Mouse (Mus musculus) left cerebral cortex, postnatal 36 days (tissue): Measurements from ENCODE around the gene Olfr1373. TPM values are rescaled to one million over a fixed set of nuclear protein-coding genes. Genes with fewer than 3 reads are reported as not detected.
"Not testable (repeated sequence)": the region's sequence is repeated elsewhere in the genome, so short reads cannot be mapped to it uniquely, and the experiment has no call there.

Experiments
- DNase-seq, 2 experiments: peaks; one replicate each; pipeline ENCODE4 v3.0.0; 2021 to 2022; ENCODE audit warnings: low spot score in 2 of 2, mixed read lengths in 1 of 2
- intact Hi-C: fragments of 180-260 bp; cut with DNase I; formaldehyde crosslinking; loops from one replicate; pipeline ENCODE4 v1.15.1; 2025
- total RNA-seq, 2 experiments: library from RNA; stranded (reverse); gene quantifications; 2 replicates each; pipeline ENCODE4 v1.2.3; 2021

The Olfr1373 gene
- not detected for total RNA-seq

DNA sequence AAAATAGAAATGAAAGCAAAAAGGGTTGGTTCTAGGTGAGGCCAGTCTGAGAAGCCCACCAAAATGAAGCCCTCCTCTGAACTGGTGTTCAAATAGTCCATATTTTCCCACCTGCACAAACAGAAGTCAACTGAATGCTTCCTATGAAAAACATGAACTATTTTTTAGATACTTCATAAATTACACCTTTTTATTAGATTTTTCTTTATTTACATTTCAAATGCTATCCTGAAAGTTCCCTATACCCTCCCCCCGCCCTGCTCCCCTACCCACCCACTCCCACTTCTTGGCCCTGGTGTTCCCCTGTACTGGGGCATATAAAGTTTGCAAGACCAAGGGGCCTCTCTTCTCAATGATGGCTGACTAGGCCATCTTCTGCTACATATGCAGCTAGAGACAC lies at the start of gene Olfr1373:
Gene Olfr1373, minus strand, starts transcription at position 101 of the 400 bp plus-strand sequence.
- DNase-seq, intact Hi-C loops: not testable (repeated sequence)

DNA sequence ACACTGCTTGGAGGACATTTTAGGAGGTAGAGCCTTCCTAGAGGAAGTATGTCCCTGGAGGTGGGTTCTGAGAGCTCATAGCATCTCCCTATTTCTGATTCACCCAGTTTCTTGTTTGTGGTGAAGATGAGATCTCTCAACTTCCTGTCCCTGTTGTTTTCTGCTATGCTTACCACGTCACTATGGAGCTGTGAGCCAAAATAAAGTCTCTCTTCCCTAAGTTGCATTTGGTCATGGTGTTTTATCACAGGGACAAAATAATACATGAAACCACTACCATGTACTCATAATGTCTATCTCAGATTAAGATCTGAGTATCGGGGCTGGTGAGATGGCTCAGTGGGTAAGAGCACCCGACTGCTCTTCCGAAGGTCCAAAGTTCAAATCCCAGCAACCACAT lies 35.3 kb upstream of the Olfr1373 start:
- intact Hi-C loops, DNase-seq: not testable (repeated sequence)

DNA sequence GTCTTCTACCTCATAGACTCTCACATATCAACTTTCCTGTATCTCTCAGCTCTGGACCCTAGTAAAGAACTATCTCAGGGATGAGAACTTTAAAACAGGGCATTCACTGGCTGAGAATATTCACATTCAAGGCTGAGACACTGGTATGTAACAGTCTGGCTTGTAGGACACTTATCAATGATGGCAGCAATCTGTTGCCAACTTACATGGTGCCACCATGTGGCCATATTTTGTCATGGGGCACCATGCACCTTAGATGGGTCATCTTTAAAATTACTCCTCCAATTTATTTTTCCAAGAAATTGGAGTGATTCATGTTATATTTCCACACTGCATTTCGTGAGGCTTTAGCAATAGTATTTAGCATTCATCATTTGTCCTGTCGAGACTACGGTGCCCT lies 34.6 kb upstream of the Olfr1373 start:
- intact Hi-C loops, DNase-seq: not testable (repeated sequence)

DNA sequence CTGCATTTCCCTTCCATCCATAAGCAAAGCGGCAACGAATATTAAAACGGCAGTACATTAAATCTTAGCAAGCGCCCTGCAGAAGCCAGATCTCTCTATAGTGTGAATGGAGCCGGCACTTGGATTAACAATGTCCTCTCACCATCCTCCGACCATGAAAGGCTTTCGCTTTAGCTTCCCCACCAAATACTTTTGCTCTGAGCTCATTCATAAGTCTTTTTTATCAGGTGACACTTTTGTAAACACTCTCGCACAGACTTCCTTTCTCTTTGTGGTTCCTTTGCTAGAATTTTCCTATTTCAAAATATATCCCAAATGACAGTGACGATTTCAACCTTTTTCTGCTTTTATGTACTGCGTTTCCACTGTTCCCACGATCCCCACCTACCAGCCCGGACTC lies 23.1 kb upstream of the Olfr1373 start:
- intact Hi-C loops, result no loop called here
- no peak for DNase-seq

DNA sequence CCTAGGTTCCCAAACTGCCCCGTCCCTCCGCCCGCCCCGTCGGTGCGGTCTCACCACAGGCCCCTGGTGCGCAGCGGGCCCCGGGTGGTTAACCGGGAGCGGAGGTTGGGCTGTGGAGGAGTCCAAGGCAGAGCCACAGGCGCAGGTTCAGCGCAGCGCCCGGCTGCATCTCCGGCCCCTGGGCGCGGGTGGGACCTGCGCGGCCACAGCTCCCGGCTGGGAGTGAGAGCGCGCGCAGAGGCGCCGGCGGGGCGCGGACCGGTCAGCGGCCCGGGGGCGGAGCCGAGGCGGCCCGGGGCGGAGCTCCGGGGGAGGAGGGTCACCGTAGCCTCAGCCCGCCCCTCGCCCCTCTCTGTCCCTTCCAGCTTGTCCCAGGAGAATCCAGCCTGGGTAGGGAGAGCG lies 22.6 kb upstream of the Olfr1373 start:
- intact Hi-C loops, DNase-seq: not testable (repeated sequence)

DNA sequence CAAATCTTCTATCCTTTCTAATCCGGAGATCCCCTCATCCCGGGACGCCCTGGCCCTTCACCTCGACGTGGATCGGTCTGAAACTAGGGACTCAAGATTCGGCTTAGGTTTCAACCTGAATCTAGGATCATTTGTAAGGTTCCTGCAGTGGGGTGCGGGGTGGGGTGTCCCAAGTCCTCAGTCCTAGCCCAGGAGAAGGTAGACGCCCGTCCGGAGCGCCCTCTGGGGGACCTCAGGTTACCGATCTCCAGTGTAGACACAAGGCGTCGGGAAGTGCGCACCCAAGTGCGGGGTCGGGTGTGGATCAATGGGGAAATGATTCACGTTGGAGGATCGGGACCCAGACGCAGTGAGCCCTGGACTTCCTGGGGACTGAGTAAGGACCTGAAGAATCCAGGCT lies 21.8 kb upstream of the Olfr1373 start:
- no peak for DNase-seq
- intact Hi-C loops, result no loop called here

DNA sequence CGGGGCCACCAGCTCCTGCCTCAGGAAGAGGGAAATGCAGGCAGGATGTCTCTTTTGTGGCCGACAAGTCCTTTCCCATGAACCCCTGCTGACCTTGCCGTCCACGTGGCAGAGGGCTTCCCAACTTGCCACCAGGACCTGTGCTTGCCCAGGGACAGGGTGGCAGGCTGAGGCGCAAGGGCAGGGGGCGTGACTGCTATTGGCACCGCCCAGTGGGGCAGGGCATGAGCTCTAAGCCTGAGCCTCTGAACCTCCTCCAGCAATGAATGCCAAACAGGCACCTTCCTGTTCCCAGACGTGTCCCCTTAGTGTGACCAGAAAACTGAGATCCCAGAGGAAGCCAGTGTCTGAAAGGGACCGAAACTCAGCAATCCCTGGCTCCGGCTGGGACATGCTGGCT lies 18.6 kb upstream of the Olfr1373 start:
- intact Hi-C loops, result no loop called here
- no peak for DNase-seq

DNA sequence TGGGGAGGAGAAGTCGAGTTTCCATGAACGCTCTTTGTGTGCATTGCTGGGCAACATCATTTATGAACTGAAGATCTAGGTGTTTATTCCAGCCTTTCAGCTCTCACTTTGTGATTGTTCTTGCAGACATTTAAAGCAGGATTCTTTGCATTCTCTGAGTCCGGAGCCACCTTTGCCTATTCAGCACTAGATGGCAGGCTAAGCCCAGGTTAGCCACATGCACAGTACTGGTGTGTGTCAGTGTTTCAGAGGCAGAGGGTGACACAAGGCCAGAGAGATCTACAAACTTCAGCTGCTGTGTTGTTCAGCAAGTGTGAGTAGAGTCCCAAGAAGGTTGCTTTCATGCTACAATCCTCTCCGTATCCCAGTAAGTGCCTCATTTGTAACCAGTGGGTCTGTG lies 1.7 kb downstream of the Olfr1373 start:
- peak; percentile 28 to 33 for DNase-seq
- intact Hi-C loops, result loop anchor here (2.0 kb wide), 1 partner anchor 77 kb away; no protein-coding TSS in a partner anchor

DNA sequence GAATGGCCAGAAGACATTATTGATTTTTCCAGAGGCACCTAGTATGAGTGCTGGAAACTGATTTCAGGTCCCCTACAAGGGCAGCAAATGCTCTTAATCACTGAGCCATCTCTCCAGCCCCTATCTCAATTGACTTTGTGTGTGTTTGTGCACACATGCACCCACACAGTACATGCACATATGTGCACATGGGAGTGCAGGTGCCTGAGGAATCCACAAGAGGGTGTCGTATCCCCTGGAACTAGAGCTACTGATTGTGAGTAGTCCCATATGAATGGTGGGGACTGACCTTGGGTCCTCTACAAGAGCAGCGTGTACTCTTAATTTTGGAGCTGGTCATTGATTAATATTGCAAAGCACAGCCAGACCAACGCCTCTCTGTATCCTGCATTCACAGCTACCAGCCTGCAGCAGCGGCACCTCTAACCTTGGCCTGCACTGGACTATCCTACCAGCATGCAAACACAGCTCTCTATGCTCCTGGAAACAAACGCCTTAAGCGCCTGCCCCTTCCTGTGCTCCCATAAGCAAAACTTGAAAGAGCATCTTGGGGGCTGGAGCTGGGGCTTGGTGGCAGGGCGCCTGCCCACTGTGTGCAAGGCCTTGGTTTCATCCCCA lies 14.8 kb downstream of the Olfr1373 start:
- intact Hi-C loops, result loop anchor here (10.0 kb wide), 1 partner anchor 204 kb away; no protein-coding TSS in a partner anchor
- no peak for DNase-seq

DNA sequence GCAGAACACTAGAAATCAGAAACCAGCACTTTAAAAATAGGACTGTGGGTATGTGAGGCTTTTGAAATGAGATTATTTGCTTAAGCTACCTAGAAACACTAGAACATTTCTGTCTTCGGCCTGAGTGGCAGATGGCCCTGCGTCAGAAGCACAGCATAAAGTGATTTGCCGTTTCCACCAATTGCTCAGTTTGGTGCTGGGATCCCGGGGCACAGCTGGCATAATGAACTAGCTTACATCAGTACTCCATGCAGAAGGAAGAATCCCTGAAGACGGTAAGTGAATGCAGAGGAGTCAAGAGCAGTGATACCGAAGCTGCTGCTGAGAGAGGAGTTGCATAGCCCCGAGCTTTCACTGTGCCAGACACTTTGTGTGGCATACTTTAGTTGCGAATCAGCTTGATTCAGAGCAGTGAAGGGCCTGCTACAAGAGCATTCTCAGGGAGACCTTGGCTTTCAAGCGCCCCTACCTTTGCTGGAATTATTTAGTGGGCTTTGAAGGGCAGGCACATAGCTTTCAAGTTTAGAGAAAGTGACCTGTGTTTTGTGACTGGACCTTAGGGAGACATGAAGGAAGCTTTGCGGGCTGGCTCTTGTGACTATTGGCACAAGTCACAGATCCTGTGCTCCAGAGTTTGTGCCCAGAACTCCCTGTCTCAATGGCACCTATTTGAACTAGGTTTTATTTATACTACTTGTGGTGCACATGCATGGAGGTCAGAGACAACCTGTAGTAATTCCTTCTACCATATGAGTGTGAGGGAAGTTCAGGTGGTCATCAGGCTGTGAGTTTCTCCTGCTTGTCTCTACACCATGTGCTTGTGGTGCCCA lies 15.5 kb downstream of the Olfr1373 start:
- peak; percentile 74 to 75 for DNase-seq
- intact Hi-C loops, result loop anchor here (10.0 kb wide), 2 partner anchors 205 to 315 kb away; no protein-coding TSS in a partner anchor

DNA sequence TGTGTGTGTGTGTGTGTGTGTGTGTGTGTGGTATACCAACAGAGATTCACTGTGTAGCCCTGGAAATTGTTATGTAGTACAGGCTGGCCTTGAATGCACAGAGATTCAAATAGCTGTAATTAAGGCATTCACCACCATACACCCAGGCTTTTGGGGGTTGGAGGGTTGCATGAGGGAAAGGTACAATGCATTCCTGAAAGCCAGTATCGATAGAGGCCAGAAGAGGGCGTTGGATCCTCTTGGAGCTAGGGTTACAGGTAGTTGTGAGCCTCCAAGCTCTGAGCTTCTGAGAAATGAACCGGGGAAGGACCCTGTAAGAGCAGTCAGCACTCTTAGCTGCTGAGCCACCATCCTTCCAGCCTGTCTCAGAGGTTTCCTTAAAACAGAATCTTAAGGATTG lies 16.2 kb downstream of the Olfr1373 start:
- peak in 1 of 2 experiments; percentile 19 for DNase-seq

DNA sequence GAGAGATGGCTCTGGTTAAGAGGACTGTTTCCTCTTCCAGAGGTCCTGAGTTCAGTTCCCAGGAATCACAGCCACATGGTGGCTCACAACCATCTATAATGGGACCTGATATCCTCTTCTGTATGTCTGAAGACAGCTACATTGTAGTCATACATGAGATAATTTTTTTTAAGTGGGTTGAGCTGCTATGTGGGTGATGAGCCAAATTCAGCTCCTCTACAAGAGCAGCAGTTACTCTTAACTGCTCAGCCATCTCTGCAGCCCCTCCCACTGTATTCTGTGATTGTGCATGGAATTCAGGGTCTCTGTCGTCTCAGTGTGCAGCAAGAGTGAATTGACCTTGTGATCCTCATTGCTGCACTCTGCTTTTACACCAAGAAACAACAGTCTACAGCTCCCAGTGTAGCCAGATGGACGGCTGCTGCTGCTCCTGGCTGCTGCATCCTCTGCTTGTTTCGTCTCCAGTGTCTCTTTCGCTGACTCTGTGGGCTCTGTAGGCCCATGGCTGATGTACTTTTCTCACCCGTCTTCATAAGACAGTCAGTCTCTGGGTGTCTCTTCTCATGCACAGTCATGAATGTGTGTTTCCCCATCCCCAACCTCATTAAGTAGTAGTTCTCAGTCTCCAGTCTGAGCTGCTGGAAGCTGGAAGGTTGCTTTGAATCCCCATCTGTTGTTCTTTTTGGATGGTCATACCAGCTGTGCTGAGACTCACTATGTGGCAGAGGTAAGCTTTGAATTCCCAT lies 16.8 kb downstream of the Olfr1373 start:
- DNase-seq, result peak; percentile 30 to 32
- intact Hi-C loops, result loop anchor here (10.0 kb wide), 1 partner anchor 314 kb away; no protein-coding TSS in a partner anchor

More for the DNA sequence above, 16.2 kb downstream of the Olfr1373 start:
- intact Hi-C loops, result loop anchor here (10.0 kb wide), 1 partner anchor 314 kb away; no protein-coding TSS in a partner anchor

DNA sequence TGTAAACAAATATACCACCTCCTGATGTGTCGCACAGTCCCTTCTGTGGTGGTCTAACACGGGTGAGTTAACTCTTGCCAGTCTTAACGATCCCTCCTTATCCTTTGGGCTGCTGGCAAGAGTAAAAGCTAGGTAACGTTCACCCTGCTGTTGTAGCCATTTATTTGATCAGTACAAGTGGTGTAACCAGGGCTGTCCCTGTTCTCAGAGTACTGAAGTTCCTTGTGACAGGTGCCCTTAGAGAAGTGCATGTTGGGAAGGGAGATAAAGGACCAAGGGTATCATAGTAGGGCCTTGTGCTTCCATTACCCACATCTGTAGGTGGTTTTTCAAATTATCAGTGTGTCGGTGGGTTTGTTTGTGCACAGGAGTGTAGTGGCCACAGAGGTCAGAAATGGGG lies 17.6 kb downstream of the Olfr1373 start:
- intact Hi-C loops, result loop anchor here (10.0 kb wide), 1 partner anchor 313 kb away; no protein-coding TSS in a partner anchor

DNA sequence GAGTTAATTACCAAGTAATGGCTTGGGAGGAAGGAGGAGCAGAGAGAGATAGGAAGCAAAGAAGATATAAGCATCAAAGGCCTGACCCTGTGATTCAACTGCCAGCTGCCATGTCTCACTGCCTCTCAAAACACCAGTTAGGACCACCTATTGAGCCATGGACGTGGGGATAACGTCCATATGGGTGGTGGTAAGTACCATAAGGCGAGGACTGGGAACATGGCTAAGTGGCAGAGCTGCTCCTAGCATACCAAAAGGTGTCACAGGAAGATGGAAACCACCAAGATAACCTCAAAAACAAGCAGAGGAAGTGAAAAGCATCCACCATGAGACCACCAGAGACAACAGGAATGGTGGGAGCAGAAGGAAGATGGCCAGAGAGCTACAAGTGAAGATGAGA lies 18.2 kb downstream of the Olfr1373 start:
- intact Hi-C loops, result loop anchor here (10.0 kb wide), 1 partner anchor 312 kb away; no protein-coding TSS in a partner anchor
- no peak for DNase-seq

More for the DNA sequence above, 17.6 kb downstream of the Olfr1373 start:
- DNase-seq, result no peak

DNA sequence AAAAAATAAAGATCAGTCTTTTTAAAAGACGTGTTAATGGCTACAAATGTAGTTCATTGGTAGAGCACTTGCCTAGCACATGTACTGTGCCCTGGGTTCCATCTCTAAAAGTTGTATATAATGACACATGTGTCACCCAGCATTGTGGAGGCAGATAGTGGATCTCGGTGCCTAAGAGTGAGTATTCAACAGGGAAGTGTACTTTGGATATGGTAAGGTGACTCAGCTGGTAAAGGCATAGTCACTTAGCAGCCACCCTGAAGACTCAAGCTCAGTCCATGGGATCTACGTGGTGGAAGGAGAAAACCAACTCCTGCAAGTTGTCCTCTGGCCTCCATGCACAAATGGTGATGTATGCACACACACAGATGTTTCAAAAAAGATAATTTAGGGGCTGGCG lies 20.9 kb downstream of the Olfr1373 start:
- intact Hi-C loops, result loop anchor here (10.0 kb wide), 1 partner anchor 310 kb away; no protein-coding TSS in a partner anchor
- DNase-seq, result no peak

DNA sequence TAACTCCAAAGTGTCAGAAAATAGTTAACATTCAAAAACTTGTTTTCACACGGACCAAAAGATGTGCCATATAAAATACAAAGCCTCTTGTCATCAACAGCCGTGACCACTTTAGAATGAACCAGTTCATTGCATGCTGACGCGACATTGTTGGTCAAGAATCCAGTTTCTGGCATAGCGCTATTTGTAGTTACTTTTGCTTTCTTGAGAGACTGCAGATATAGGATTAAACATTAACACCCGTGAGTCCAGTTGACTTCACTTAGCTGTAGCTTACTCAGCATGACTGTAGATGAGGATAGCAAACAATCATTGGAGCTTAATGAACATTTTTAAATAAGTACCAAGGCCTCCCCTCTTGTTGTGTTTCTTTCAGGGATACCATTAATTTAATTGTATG lies 23.3 kb downstream of the Olfr1373 start:
- no peak for DNase-seq
- intact Hi-C loops, result loop anchor here (10.0 kb wide), 1 partner anchor 307 kb away; no protein-coding TSS in a partner anchor

DNA sequence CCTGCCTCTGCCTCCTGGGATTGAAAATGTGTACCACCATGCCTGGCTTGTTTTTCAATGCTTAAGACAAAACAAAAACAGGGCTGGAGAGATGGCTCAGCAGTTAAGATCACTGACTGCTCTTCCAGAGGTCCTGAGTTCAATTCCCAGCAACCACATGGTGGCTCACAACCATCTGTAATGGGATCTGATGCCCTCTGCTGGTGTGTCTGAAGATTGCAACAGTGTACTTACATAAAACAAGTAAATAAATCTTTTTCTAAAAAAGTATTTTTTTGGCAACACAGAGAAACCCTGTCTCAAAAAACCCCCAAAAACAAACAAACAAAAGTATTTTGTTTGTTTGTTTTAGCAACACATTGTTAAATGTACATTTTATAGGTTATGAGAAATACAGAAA lies 24.9 kb downstream of the Olfr1373 start:
- not testable (repeated sequence) for DNase-seq
- intact Hi-C loops, result loop anchor here (10.0 kb wide), 1 partner anchor 306 kb away; no protein-coding TSS in a partner anchor

DNA sequence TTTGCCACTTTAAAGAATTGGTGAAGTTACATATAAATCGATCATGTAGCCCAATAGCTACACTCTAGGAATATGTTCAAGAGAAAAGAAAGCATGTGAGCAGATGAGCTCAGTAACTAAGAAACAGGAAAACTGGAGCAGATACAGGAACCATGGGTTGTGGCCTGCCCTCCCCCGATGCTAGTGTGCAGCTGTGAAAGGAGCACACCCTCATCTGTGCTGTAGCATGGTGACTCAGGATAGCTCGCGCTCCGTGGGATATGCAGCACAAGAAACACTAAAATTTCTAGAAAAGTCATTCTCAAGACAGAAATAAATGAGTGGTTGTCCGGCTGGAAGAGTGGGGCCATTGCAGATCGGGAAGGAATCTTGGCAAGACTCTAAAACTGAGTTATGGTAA lies 28.2 kb downstream of the Olfr1373 start:
- no peak for DNase-seq
- intact Hi-C loops, result no loop called here

DNA sequence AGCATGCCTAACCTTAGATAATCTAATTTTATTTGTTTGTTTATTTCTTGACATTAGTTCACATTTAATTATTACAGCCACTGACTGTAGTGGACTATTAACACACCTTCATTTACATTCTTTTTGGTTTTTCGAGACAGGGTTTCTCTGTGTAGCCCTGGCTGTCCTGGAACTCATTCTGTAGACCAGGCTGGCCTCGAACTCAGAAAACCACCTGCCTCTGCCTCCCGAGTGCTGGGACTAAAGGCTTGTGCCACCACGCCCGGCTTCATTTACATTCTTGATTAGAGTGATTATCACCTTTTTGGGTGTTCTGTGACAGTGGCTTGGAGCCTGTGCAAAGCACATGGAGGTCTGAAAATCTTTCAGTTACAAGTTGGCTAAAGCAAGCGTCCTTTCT lies 29.2 kb downstream of the Olfr1373 start:
- intact Hi-C loops, DNase-seq: not testable (repeated sequence)

DNA sequence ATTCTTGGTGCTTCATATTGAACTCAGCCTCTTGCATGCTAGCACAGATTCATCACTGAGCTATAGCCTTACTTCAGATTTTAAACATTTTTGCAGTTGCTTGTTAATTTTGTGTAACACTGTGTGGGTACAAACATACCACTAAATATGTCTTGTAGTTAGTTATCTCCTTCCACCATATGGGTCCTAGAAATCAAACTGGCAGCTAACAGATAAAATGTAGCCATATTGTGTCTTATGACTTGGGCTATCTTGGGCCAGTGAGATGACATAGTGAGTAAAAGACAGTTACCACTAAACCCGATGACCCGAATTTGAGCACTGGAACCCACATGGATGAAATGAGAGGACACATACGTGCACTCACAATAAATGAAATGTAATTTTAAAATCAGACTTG lies 29.8 kb downstream of the Olfr1373 start:
- DNase-seq, result no peak
- intact Hi-C loops, result no loop called here
